ENCODE assay signal across 23 mouse cellular contexts in the genomic region with DNA sequence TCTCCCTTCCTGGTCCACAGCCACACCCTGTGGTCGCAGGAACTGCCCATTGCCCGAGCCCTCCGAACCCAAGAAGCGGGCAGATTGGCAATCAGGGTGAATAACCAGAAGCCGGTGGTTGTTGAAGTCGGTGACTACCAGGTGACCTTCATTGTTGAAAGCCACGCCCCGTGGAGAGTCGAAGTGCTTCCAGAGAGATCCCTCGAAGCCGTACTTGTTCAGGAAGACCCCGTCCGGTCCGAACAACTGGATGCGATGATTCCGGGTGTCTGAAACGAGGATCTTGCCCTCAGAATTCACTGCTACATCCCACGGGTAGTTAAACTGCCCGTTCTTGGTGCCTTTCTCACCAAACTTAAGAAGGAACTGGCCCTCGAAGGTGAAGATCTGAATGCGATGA. TPM values are rescaled to one million over a fixed set of nuclear protein-coding genes. Genes with fewer than 3 reads are reported as not detected.
"Had no signal": no experiment of that assay in that cellular context is flagged by ENCODE, and none has a peak within 500 bp of the region (broad histone marks: within the 10 kb centered on the region; RNA-seq: fewer than 3 reads in every experiment).

No protein-coding gene starts in this region.

- H3K4me1 ChIP-seq: midbrain, embryonic 10.5 days; midbrain, embryonic 12.5 days; neural tube, embryonic 13.5 days; neural tube, embryonic 15.5 days; stomach, embryonic 15.5 days had no signal

- H3K4me3 ChIP-seq: lung, embryonic 15.5 days; midbrain, embryonic 10.5 days; midbrain, embryonic 12.5 days; myocyte; neural tube, embryonic 13.5 days; neural tube, embryonic 15.5 days; stomach, embryonic 15.5 days had no signal

- H3K4me2 ChIP-seq: lung, embryonic 15.5 days; midbrain, embryonic 12.5 days; neural tube, embryonic 13.5 days; neural tube, embryonic 15.5 days; stomach, embryonic 15.5 days had no signal

- ATAC-seq: liver, postnatal 0 days; midbrain, embryonic 16.5 days had no signal

- H3K9ac ChIP-seq: liver, postnatal 0 days; lung, embryonic 15.5 days; midbrain, embryonic 12.5 days; neural tube, embryonic 13.5 days; neural tube, embryonic 15.5 days; stomach, embryonic 15.5 days had no signal

- H3K27me3 ChIP-seq: lung, embryonic 15.5 days; midbrain, embryonic 12.5 days; neural tube, embryonic 13.5 days; neural tube, embryonic 15.5 days; stomach, embryonic 15.5 days had no signal

- H3K27ac ChIP-seq: lung, embryonic 15.5 days; midbrain, embryonic 10.5 days; midbrain, embryonic 12.5 days; neural tube, embryonic 13.5 days; neural tube, embryonic 15.5 days; stomach, embryonic 15.5 days; stomach, postnatal 0 days had no signal

- DNase-seq: liver, postnatal 0 days; lung, adult 2 months; lung, postnatal 10 days; lung, postnatal 4 days; midbrain, embryonic 14.5 days; right cerebral cortex, adult 18-20 months; right cerebral cortex, postnatal 25 days; thymus, adult 2 months; thymus, postnatal 25 days; thymus, postnatal 4 days had no signal

RNA-seq across cellular contexts. Expression of a gene that starts 2.7 kb away (rescaled TPM):
- polyA plus RNA-seq: liver, postnatal 0 days; lung, adult 2 months; lung, embryonic 15.5 days; midbrain, embryonic 14.5 days; midbrain, embryonic 16.5 days; neural tube, embryonic 11.5 days; neural tube, embryonic 13.5 days; neural tube, embryonic 15.5 days; spleen, adult 2 months; stomach, postnatal 0 days; testis, adult 2 months; thymus, adult 2 months; urinary bladder, adult 2 months had no signal

RNA-seq across cellular contexts. Expression of a gene that starts 8.1 kb away (rescaled TPM):
- polyA plus RNA-seq: liver, postnatal 0 days; midbrain, embryonic 10.5 days; midbrain, embryonic 12.5 days; midbrain, embryonic 14.5 days; midbrain, embryonic 16.5 days; myocyte; neural tube, embryonic 11.5 days; neural tube, embryonic 13.5 days; neural tube, embryonic 15.5 days; stomach, postnatal 0 days had no signal

RNA-seq across cellular contexts. Expression of a gene that starts 51.3 kb away (rescaled TPM):
- polyA plus RNA-seq: thymus, adult 2 months had no signal
